Comparison of ENCODE assay signal across 8 mouse cellular contexts in the genomic region with DNA sequence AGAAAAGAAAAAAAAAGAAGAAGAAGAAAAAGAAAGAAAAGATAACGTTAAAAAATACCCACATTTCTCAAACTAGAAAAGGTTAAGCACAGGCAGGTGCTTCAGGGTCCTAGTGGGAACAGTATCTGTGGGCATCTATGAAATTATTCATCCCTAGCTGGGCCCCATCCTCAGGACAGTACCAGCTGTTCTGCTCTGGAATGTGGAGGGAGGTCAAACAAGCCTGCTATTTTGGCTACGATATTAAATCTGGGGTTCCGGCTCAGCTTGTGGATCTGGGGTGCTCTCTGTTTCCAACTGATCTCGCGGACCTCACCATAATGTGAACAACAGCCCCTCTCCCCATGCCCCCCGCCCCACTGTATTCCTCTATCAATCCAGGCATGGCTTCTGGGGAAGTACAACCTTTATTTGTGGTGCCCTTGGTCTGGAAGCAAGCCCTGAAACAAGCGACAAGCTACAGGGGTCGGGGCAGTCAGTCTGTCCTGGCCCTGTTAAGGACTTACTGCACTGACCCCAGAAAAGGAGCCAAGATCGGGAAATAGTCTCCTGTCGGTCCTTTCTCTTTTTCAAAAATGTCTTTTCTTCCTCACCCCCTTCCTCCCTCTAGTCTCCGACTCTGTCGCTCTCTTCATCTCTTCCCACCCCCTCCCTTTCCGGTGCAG. TPM values are rescaled to one million over a fixed set of nuclear protein-coding genes. Genes with fewer than 3 reads are reported as not detected.
DNase-seq lines count a peak whose midpoint lies in the region; ATAC-seq and TF ChIP-seq lines count a peak whose summit lies in the region.

No protein-coding gene starts in this region.

- H3K4me1 ChIP-seq in lung, embryonic 15.5 days, result peaks cover 38% of the 10 kb centered on the region
- no peaks in the 10 kb centered on the region; the same call in 1 of the 2 replicates for H3K4me1 ChIP-seq in forebrain, embryonic 11.5 days (replicated peaks; ENCODE audit: control insufficient read depth, insufficient read depth, low read length)
- H3K4me1 ChIP-seq in limb, embryonic 15.5 days, result peaks cover 11% of the 10 kb centered on the region
- H3K4me1 ChIP-seq in small intestine, adult 2 months (ENCODE audit: control insufficient read depth, insufficient read depth, insufficient read length, low read length), result peaks cover 13% of the 10 kb centered on the region

- WGBS in lung, embryonic 15.5 days, result 17% methylated on average over 13 of the region's 13 CpGs
- WGBS in forebrain, embryonic 11.5 days, result 25% methylated on average over 13 of the region's 13 CpGs
- 13% methylated on average over 13 of the region's 13 CpGs for WGBS in limb, embryonic 15.5 days
- WGBS in small intestine, adult 2 months, result 24% methylated on average over 13 of the region's 13 CpGs

- TF ChIP-seq POLR2A in small intestine, adult 2 months (IDR thresholded peaks at IDR 0.05; ENCODE audit: low read depth, low read length), result no peak

- no peaks in the 10 kb centered on the region for H3K36me3 ChIP-seq in lung, embryonic 15.5 days
- H3K36me3 ChIP-seq in forebrain, embryonic 11.5 days (ENCODE audit: control insufficient read depth, insufficient read depth, low read length), result no peaks in the 10 kb centered on the region
- H3K36me3 ChIP-seq in limb, embryonic 15.5 days, result no peaks in the 10 kb centered on the region
- H3K36me3 ChIP-seq in small intestine, adult 2 months (ENCODE audit: control insufficient read depth, insufficient read depth, low read length), result no peaks in the 10 kb centered on the region

- DNase-seq in lung, postnatal 4 days, result no peak
- no peak for DNase-seq in forebrain, embryonic 11.5 days (ENCODE audit: low spot score)
- DNase-seq in B cell, adult 2 months, result no peak
- DNase-seq in left cerebral cortex, adult 18-20 months (ENCODE audit: low spot score in 2 of 2), result no peak
- DNase-seq in adrenal gland, adult 8-10 months, result no peak

- peak overlapping the region; percentile 86 for H3K4me2 ChIP-seq in lung, embryonic 15.5 days
- H3K4me2 ChIP-seq in forebrain, embryonic 11.5 days (ENCODE audit: low read depth, low read length, severe bottlenecking), result peak overlapping the region; percentile 92
- H3K4me2 ChIP-seq in limb, embryonic 15.5 days, result peak overlapping the region; percentile 86

- peak overlapping the region; percentile 87 for H3K27ac ChIP-seq in lung, embryonic 15.5 days
- H3K27ac ChIP-seq in forebrain, embryonic 11.5 days (ENCODE audit: low read depth, low read length), result no peak overlapping the region
- peak overlapping the region; percentile 69 for H3K27ac ChIP-seq in limb, embryonic 15.5 days
- peak overlapping the region; percentile 51; the same call in 1 of the 2 replicates for H3K27ac ChIP-seq in small intestine, adult 2 months (ENCODE audit: insufficient read depth, low read depth, low read length)

- peak; percentile 2; the same call in 1 of the 2 replicates for ATAC-seq in lung, embryonic 15.5 days (ENCODE audit: borderline replicate concordance, extremely low read depth, low FRiP score, low TSS enrichment)
- ATAC-seq in forebrain, embryonic 11.5 days (replicated peaks; ENCODE audit: low FRiP score), result 0 out of 2 replicates have a peak, but pooled peaks have one; percentile 2
- 0 out of 2 replicates have a peak, but pooled peaks have one; percentile 7 for ATAC-seq in limb, embryonic 15.5 days (ENCODE audit: insufficient number of reproducible peaks, low FRiP score, low TSS enrichment, low read depth)

- H3K9ac ChIP-seq in lung, embryonic 15.5 days, result peak overlapping the region; percentile 56
- H3K9ac ChIP-seq in forebrain, embryonic 11.5 days (ENCODE audit: low read length), result peak overlapping the region; percentile 63
- peak overlapping the region; percentile 44; the same call in 1 of the 2 replicates for H3K9ac ChIP-seq in limb, embryonic 15.5 days

- peak overlapping the region; percentile 56 for H3K4me3 ChIP-seq in lung, embryonic 15.5 days
- peak overlapping the region; percentile 41 for H3K4me3 ChIP-seq in forebrain, embryonic 11.5 days (ENCODE audit: low read depth, low read length)
- peak overlapping the region; percentile 54 for H3K4me3 ChIP-seq in limb, embryonic 15.5 days
- H3K4me3 ChIP-seq in small intestine, adult 2 months (ENCODE audit: low read depth, low read length), result peak overlapping the region; percentile 67

- H3K9me3 ChIP-seq in lung, embryonic 15.5 days, result no peaks in the 10 kb centered on the region
- no peaks in the 10 kb centered on the region for H3K9me3 ChIP-seq in forebrain, embryonic 11.5 days (ENCODE audit: control insufficient read depth, low read length)
- no peaks in the 10 kb centered on the region for H3K9me3 ChIP-seq in limb, embryonic 15.5 days

- H3K27me3 ChIP-seq in lung, embryonic 15.5 days, result peaks cover 5% of the 10 kb centered on the region; the same call in 1 of the 2 replicates
- H3K27me3 ChIP-seq in forebrain, embryonic 11.5 days (ENCODE audit: control insufficient read depth, insufficient read depth, low read length), result peaks cover 3% of the 10 kb centered on the region; the same call in 1 of the 2 replicates
- peaks cover 15% of the 10 kb centered on the region for H3K27me3 ChIP-seq in limb, embryonic 15.5 days
- no peaks in the 10 kb centered on the region for H3K27me3 ChIP-seq in small intestine, adult 2 months (ENCODE audit: control insufficient read depth, insufficient read depth, low read length)

- no peak for TF ChIP-seq CTCF in small intestine, adult 2 months (IDR thresholded peaks at IDR 0.05; ENCODE audit: extremely low read depth, insufficient read length, insufficient replicate concordance, low read depth, low read length)

RNA-seq across cellular contexts. Expression of gene Colca2, which starts 0.4 kb away (rescaled TPM):
- 7.5 and 7.9 TPM in 2 replicates for polyA plus RNA-seq in lung, embryonic 15.5 days (2015; fragmentation: Nextera tagmentation; extraction: Ambion mirVana)
- polyA plus RNA-seq in forebrain, embryonic 11.5 days (2014; fragmentation: Nextera tagmentation; extraction: Ambion mirVana), result 1.0 and 2.3 TPM in 2 replicates
- polyA plus RNA-seq in limb, embryonic 15.5 days (2015; fragmentation: Nextera tagmentation; extraction: Ambion mirVana), result 1.5 and 2.4 TPM in 2 replicates
- 3.1 and 6.0 TPM in 2 replicates for polyA plus RNA-seq in small intestine, adult 2 months (2012; rRNA removed)
- 1 to 10 TPM in 1 of 2 experiments, under 1 TPM in 1; 0.86 to 1.5 TPM for total RNA-seq in left cerebral cortex, adult 18-20 months (2021)
- total RNA-seq in adrenal gland, adult 8-10 months (2022), result 1 to 10 TPM; 2.9 to 3.9 (median 3.5) TPM

RNA-seq across cellular contexts. Expression of gene 1810046K07Rik, which starts 50.8 kb away (rescaled TPM):
- 0.15 and 0.20 TPM in 2 replicates for polyA plus RNA-seq in lung, embryonic 15.5 days (2015; fragmentation: Nextera tagmentation; extraction: Ambion mirVana)
- not detected in 2 replicates for polyA plus RNA-seq in forebrain, embryonic 11.5 days (2014; fragmentation: Nextera tagmentation; extraction: Ambion mirVana)
- 0.14 TPM in 1 of 2 replicates, not detected in the other for polyA plus RNA-seq in limb, embryonic 15.5 days (2015; fragmentation: Nextera tagmentation; extraction: Ambion mirVana)
- polyA plus RNA-seq in small intestine, adult 2 months (2012; rRNA removed), result 7.2 and 50.7 TPM in 2 replicates
- not detected for total RNA-seq in left cerebral cortex, adult 18-20 months (2021)
- under 1 TPM in 1 of 4 experiments, not detected in 3; 0.17 TPM for total RNA-seq in adrenal gland, adult 8-10 months (2022)
